Mouse (Mus musculus): ENCODE measurements around the gene Ano1. TPM values are rescaled to one million over a fixed set of nuclear protein-coding genes. Genes with fewer than 3 reads are reported as not detected.

Gene Ano1
- 9.8 and 11.2 TPM in 2 replicates for polyA plus RNA-seq (2015; fragmentation: Nextera tagmentation; extraction: Ambion mirVana)

DNA sequence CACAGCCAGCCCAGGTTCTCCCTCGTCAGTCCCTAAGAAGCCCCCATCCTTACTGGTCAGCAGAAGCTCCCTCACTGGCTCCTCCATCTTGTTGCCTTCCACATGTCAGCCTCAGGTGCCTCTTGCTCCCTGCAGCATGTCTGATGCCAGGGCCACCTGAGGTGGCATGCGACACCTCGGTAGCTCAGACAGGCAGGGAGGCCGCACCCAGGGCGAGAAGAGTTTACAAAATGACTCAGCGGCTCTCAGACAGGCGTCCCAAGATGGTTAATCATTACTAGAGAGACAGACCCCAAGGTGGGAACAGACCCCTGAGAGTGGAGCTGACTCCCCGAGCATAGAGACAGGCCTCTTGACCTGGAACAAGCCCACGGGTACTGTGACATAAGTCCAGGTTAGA lies at the start of gene Ano1:
Gene Ano1 (minus strand): TSS at position 142 of the 400 bp plus-strand sequence.
- H3K4me3 ChIP-seq (ENCODE audit: low read depth, low read length): no peak within 1 kb of the TSS
- H3K4me2 ChIP-seq (ENCODE audit: low read length): no peak within 1 kb of the TSS
- no peak for ATAC-seq
- H3K4me1 ChIP-seq (ENCODE audit: control insufficient read depth, insufficient read depth, low read length): no peaks in the 10 kb centered on the region
- H3K36me3 ChIP-seq (ENCODE audit: control insufficient read depth, insufficient read depth, low read length): no peaks in the 10 kb centered on the region
- H3K9ac ChIP-seq (ENCODE audit: low read depth, low read length): no peak within 1 kb of the TSS
- WGBS: 89% methylated on average over 9 of the region's 9 CpGs
- H3K9me3 ChIP-seq (replicated peaks; ENCODE audit: control insufficient read depth, low read length, poor library complexity, severe bottlenecking): no peaks in the 10 kb centered on the region
- no peak within 1 kb of the TSS for H3K27ac ChIP-seq (ENCODE audit: low read length)
- no peaks in the 10 kb centered on the region for H3K27me3 ChIP-seq (ENCODE audit: control insufficient read depth, insufficient read depth, low read depth, low read length)

DNA sequence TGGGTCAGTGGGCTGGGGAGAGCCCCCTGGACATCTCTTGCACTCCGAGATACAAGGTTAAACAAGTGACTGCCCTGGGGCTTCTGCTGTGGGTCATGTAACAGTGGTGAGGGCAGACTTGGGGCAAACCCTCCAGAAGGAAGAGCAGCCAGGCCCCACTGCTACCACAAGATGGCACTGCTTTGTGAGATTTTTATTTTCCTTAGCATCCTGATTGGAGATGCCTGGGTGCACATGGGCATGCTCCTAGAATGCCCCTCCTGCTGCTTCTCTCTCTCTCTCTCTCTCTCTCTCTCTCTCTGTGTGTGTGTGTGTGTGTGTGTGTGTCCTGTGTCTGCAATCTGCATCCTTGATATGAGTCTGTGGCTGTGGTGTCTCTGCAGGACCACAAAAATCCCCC lies 46.7 kb upstream of the Ano1 start:
- ATAC-seq: no peak
- WGBS: 44% methylated on average over 1 of the region's 1 CpGs

GRCm38 (mm10) chr7:144796986-144797735 lies 45.4 kb upstream of the Ano1 start:
- WGBS: 55% methylated on average over 17 of the region's 17 CpGs
- ATAC-seq: no peak
- H3K9ac ChIP-seq (ENCODE audit: low read depth, low read length): no peak overlapping the region
- no peak overlapping the region for H3K4me3 ChIP-seq (ENCODE audit: low read depth, low read length)
- H3K9me3 ChIP-seq (replicated peaks; ENCODE audit: control insufficient read depth, low read length, poor library complexity, severe bottlenecking): no peaks in the 10 kb centered on the region; the same call in 1 of the 2 replicates
- H3K36me3 ChIP-seq (ENCODE audit: control insufficient read depth, insufficient read depth, low read length): no peaks in the 10 kb centered on the region
- H3K4me2 ChIP-seq (ENCODE audit: low read length): no peak overlapping the region
- H3K4me1 ChIP-seq (ENCODE audit: control insufficient read depth, insufficient read depth, low read length): no peaks in the 10 kb centered on the region; the same call in 1 of the 2 replicates
- H3K27ac ChIP-seq (ENCODE audit: low read length): no peak overlapping the region
- H3K27me3 ChIP-seq (ENCODE audit: control insufficient read depth, insufficient read depth, low read depth, low read length): no peaks in the 10 kb centered on the region; the same call in 1 of the 2 replicates

More for the DNA sequence above, 46.7 kb upstream of the Ano1 start:
- no peak overlapping the region for H3K9ac ChIP-seq (ENCODE audit: low read depth, low read length)
- no peak overlapping the region for H3K27ac ChIP-seq (ENCODE audit: low read length)
- H3K4me2 ChIP-seq (ENCODE audit: low read length): no peak overlapping the region
- no peaks in the 10 kb centered on the region; the same call in 1 of the 2 replicates for H3K4me1 ChIP-seq (ENCODE audit: control insufficient read depth, insufficient read depth, low read length)
- H3K27me3 ChIP-seq (ENCODE audit: control insufficient read depth, insufficient read depth, low read depth, low read length): no peaks in the 10 kb centered on the region; the same call in 1 of the 2 replicates
- no peaks in the 10 kb centered on the region for H3K9me3 ChIP-seq (replicated peaks; ENCODE audit: control insufficient read depth, low read length, poor library complexity, severe bottlenecking)
- H3K36me3 ChIP-seq (ENCODE audit: control insufficient read depth, insufficient read depth, low read length): no peaks in the 10 kb centered on the region
- H3K4me3 ChIP-seq (ENCODE audit: low read depth, low read length): no peak overlapping the region

DNA sequence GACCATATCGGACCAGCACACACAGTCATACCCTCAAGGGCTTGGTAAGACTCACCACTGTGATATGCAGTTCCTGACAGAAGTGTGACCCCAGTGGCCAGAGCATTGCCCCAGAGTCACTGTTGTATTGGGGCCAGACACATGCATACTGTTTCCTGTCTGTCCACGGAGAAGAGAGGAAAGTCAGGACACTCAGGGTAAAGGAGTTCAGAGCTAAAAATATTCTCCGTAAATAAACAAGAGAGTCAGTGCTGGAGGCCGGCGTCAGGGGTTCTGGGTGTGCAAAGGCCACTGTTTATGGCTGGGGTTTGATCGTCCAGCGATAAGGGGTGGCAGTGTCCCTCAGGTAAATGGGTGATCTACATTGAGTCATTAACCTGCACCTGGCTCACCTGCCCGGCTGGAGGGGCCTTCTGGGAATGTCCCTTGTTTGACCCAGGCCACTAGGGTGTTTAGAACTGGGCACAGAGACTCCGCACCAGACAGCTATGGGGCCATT lies 44.3 kb upstream of the Ano1 start:
- Histone ChIP-seq H3K27me3 (ENCODE audit: control insufficient read depth, insufficient read depth, low read depth, low read length) (no peaks in the 10 kb centered on the region; the same call in 1 of the 2 replicates), H3K36me3 (ENCODE audit: control insufficient read depth, insufficient read depth, low read length) (no peaks in the 10 kb centered on the region), H3K4me2 (ENCODE audit: low read length) (no peak overlapping the region), H3K27ac (ENCODE audit: low read length) (no peak overlapping the region), H3K9ac (ENCODE audit: low read depth, low read length) (no peak overlapping the region), H3K4me1 (ENCODE audit: control insufficient read depth, insufficient read depth, low read length) (no peaks in the 10 kb centered on the region; the same call in 1 of the 2 replicates), H3K4me3 (ENCODE audit: low read depth, low read length) (no peak overlapping the region), H3K9me3 (replicated peaks; ENCODE audit: control insufficient read depth, low read length, poor library complexity, severe bottlenecking) (no peaks in the 10 kb centered on the region; the same call in 1 of the 2 replicates)
- 86% methylated on average over 9 of the region's 9 CpGs for WGBS
- ATAC-seq: no peak

DNA sequence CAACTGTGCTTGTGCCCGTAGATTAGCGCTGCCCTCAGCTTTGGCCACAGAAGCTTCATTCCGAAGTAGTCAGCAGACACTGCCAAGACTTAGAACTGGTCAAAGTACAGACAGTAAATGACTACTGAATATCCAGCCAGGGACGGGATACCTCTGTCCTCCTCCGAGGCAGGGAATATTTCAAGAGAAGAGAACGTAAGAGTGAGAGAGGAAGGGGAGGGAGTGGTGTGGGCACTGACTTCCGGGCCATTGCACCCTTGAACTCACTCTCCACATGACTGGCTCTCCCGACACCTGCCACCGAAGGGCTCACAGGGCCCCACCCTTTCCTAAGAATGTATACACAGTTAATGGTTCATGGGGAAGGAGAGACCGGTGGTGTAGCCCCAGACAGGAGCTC lies 41.5 kb upstream of the Ano1 start:
- H3K4me1 ChIP-seq (ENCODE audit: control insufficient read depth, insufficient read depth, low read length): no peaks in the 10 kb centered on the region; the same call in 1 of the 2 replicates
- no peak for ATAC-seq

DNA sequence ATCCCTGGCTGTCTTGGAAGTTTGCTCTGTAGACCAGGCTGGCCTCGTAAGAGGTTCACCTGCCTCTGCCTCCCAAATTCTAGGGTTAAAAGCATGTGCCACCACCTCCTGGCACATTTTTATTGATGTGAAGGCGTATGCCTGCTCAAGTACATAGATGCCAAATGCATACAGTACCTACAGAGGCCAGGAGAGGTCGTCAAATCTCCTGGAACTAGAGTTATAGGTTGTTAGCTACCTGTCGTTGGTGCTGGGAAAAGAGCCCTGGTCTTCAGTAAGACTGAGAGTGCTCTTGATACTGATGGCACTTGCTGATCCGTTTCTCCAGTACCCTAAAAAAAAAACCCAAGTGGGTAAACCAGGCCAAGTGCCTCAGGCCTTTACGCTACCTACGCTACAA lies 39.7 kb upstream of the Ano1 start:
- Histone ChIP-seq H3K36me3 (ENCODE audit: control insufficient read depth, insufficient read depth, low read length) (no peaks in the 10 kb centered on the region), H3K4me1 (ENCODE audit: control insufficient read depth, insufficient read depth, low read length) (no peaks in the 10 kb centered on the region), H3K4me2 (ENCODE audit: low read length) (no peak overlapping the region), H3K27ac (ENCODE audit: low read length) (no peak overlapping the region), H3K9me3 (replicated peaks; ENCODE audit: control insufficient read depth, low read length, poor library complexity, severe bottlenecking) (no peaks in the 10 kb centered on the region; the same call in 1 of the 2 replicates), H3K9ac (ENCODE audit: low read depth, low read length) (no peak overlapping the region), H3K27me3 (ENCODE audit: control insufficient read depth, insufficient read depth, low read depth, low read length) (no peaks in the 10 kb centered on the region; the same call in 1 of the 2 replicates), H3K4me3 (ENCODE audit: low read depth, low read length) (no peak overlapping the region)
- 92% methylated on average over 7 of the region's 7 CpGs for WGBS
- ATAC-seq: no peak

More for the DNA sequence above, 41.5 kb upstream of the Ano1 start:
- H3K4me3 ChIP-seq (ENCODE audit: low read depth, low read length): no peak overlapping the region
- H3K27me3 ChIP-seq (ENCODE audit: control insufficient read depth, insufficient read depth, low read depth, low read length): no peaks in the 10 kb centered on the region; the same call in 1 of the 2 replicates
- WGBS: 83% methylated on average over 10 of the region's 10 CpGs
- no peak overlapping the region for H3K4me2 ChIP-seq (ENCODE audit: low read length)
- no peak overlapping the region for H3K27ac ChIP-seq (ENCODE audit: low read length)
- H3K9me3 ChIP-seq (replicated peaks; ENCODE audit: control insufficient read depth, low read length, poor library complexity, severe bottlenecking): no peaks in the 10 kb centered on the region; the same call in 1 of the 2 replicates
- H3K9ac ChIP-seq (ENCODE audit: low read depth, low read length): no peak overlapping the region
- H3K36me3 ChIP-seq (ENCODE audit: control insufficient read depth, insufficient read depth, low read length): no peaks in the 10 kb centered on the region

DNA sequence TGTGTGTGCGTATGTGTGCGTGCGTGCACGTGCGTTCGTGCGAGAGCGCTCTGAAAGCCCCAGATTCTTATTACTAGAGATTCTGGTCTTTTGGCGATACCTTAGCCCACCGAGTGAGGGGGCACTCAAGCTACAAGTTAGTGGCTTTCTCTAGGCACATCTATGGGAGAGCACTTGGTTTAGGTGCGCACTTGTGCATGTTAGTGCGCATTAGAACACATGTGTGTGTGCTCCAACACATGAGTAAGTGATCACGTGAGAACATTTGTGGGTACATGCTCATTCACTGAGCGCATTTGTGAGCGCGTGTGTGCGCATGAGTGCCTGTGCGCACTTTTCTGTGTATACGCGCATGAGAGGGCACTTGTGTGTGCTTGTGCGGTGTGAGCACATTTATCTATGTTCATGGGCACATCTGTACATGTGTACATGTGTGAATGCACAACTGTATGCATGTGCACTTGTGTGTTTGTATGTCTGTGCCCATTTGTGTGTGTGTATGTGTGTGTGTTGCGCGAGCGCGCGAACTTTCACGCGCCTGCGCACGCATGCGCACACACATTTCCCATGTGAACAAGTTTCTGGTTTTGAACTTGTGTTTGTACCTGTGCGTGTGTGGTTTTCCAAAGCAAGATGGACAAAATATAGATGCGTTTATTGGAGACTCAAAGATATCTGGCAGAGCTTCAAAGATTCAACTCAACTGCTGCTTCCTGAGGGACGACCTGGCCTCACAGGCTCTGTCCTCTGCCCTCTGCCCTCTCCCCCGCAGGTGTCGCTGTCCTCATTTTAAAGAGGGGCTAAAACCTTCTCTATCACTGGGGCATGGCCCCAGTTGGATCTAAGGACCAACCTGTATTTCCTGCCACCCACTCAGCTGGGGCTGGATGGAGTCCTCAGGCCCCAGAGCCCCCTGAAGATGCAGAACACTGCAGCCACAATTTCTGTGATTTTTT lies 38.1 kb upstream of the Ano1 start:
- no peak for ATAC-seq
- H3K4me2 ChIP-seq (ENCODE audit: low read length): peak overlapping the region; percentile 41
- WGBS: 49% methylated on average over 36 of the region's 36 CpGs
- H3K27me3 ChIP-seq (ENCODE audit: control insufficient read depth, insufficient read depth, low read depth, low read length): no peaks in the 10 kb centered on the region
- H3K4me3 ChIP-seq (ENCODE audit: low read depth, low read length): peak overlapping the region; percentile 27
- H3K9ac ChIP-seq (ENCODE audit: low read depth, low read length): no peak overlapping the region
- no peaks in the 10 kb centered on the region for H3K4me1 ChIP-seq (ENCODE audit: control insufficient read depth, insufficient read depth, low read length)
- no peaks in the 10 kb centered on the region; the same call in 1 of the 2 replicates for H3K9me3 ChIP-seq (replicated peaks; ENCODE audit: control insufficient read depth, low read length, poor library complexity, severe bottlenecking)
- H3K27ac ChIP-seq (ENCODE audit: low read length): no peak overlapping the region
- H3K36me3 ChIP-seq (ENCODE audit: control insufficient read depth, insufficient read depth, low read length): no peaks in the 10 kb centered on the region

DNA sequence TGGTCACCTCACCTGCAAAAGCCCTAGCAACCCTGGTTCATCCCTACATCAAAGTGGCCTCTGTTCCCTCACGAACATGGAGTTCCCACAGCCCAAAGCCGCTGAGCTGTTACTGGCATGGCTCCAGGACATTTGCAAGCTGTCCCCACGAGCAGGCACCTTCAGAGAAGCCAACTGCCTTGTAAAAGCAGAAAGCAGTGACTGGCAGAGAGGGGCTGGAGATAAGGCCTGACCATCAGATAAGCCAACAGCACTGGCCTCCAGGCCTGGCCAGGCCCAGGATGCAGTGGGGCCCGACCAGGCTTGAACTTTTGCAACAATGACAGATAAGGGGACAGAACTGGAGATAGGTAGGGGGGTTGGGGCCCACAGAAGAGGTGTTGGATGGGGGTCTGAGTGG lies 36.9 kb upstream of the Ano1 start:
- H3K4me1 ChIP-seq (ENCODE audit: control insufficient read depth, insufficient read depth, low read length): no peaks in the 10 kb centered on the region
- no peak overlapping the region for H3K4me2 ChIP-seq (ENCODE audit: low read length)
- H3K9me3 ChIP-seq (replicated peaks; ENCODE audit: control insufficient read depth, low read length, poor library complexity, severe bottlenecking): no peaks in the 10 kb centered on the region; the same call in 1 of the 2 replicates
- ATAC-seq: no peak
- no peaks in the 10 kb centered on the region for H3K36me3 ChIP-seq (ENCODE audit: control insufficient read depth, insufficient read depth, low read length)
- no peak overlapping the region for H3K9ac ChIP-seq (ENCODE audit: low read depth, low read length)
- H3K4me3 ChIP-seq (ENCODE audit: low read depth, low read length): no peak overlapping the region
- H3K27ac ChIP-seq (ENCODE audit: low read length): no peak overlapping the region
- no peaks in the 10 kb centered on the region for H3K27me3 ChIP-seq (ENCODE audit: control insufficient read depth, insufficient read depth, low read depth, low read length)
- 49% methylated on average over 4 of the region's 4 CpGs for WGBS
